Mouse (Mus musculus): ENCODE measurements around the gene Gm21317.
"Not testable (repeated sequence)": the region's sequence is repeated elsewhere in the genome, so short reads cannot be mapped to it uniquely, and the experiment has no call there.

The Gm21317 gene

GRCm38 (mm10) chrY:82224927-82225326, at the start of gene Gm21317:
TSS of gene Gm21317 (plus strand) at chrY:82225227.
- DNase-seq (ENCODE audit: low spot score in 2 of 2) = not testable (repeated sequence)

Data from right cerebral cortex, adult 2 months (tissue).